Mouse (Mus musculus): Measurements from ENCODE around the gene Mast3.

The Mast3 gene

DNA sequence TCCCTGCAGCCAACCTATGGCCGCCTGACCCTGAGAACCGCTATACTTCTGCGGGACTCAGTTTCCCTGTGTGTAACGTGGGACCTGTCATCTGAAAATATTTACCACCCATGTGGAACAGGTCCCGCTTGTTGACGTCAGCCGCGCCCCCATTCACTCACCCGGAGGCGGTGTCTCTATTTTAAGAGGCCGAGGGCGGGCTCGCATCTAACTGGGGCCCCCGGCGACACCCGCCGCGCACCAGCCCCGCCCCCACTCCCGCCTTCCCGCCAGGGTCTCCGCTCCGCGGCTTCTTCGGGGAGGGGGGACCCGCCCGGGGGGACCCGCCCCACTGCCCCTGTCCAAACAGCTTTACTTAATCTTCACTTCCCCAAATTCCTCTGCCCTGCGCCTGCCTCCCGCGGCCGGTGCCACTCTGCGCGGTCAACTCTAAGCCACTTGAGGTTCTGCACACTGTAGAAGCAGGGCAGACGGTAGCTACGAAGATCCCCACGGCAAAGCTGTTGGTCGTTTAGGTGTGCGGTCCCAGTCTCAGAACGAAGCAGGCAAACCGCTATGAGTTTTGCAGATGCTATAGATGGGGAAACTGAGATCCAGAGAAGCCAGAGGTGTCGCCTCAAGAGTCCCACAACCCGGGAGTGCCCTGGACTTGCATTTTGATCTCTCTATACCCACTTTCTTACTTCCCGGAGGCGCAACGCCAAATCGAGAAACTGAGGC is 933 bp downstream of the Mast3 start:
- DNase-seq (ENCODE audit: low read depth) = peak; percentile 51

DNA sequence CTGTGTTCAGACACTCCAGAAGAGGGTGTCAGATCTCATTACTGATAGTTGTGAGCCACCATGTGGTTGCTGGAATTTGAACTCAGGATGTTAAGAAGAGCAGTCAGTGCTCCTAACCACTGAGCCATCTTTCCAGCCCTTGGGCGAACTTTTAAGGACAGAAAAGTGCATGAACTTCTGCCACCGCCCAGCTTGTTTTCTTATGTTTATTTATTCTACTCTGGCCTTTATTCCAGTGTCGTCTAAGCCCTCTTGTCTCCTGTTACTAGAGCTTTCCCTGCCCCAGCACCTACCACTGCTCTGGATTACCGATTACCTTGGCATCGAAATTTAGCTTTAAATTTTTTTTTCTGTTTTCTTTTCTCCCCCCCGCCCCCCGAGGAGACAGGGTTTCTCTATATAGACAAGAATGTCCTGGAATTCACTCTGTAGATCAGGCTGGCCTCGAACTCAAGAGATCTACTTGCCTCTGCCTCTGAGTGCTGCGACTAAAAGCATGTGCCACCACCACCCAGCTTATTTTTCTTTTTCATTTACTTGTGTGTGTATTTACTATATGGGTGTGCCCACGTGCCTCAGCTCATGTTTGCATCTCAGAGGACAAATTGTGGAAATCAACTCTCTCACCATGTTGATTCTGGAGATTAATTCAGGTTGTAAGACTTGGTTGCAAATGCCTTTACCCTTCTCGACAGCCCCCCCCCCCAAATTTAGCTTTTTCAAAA is 1.9 kb downstream of the Mast3 start:
- DNase-seq (ENCODE audit: low read depth) = no peak

DNA sequence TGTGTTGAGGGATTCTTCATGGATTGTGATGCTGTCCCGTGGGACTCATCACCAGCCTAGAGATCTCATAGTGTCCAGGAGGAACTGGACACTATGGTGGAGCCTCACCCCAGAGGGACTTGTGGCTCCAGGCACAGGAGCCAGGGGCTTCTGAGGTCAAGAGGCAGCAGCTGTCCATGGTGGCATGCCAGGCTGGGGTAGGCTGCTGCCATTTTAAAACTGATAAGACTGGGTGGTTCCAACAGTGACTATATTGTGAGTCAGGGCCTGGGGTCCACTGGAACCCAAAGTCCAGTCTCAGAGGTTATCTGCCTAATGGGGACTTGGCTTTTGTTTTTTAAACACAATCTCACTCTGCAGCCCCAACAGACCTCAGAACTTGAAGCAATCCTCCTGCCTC is 3.0 kb downstream of the Mast3 start:
- DNase-seq (ENCODE audit: low read depth) = no peak

DNA sequence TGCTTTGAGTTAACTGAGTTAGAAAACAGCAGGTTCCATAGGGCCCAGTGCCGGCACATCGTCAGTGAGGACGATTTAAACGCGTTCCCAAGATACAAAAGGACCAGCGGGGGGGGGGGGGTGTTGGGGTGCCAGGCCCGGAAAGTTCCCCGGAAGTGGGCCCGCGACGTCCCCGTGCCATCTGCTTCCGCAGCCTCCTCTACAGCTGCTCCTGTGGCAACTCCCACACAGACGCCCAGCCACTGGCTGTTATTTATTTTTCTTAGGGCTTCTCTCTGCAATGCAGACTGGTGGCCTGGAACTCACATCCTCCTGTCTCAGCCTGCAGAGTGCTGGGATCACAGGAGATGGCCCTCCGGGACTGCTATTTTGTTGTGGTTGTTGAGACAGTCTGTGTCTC is 3.7 kb downstream of the Mast3 start:
- peak; percentile 75 for DNase-seq (ENCODE audit: low read depth)

DNA sequence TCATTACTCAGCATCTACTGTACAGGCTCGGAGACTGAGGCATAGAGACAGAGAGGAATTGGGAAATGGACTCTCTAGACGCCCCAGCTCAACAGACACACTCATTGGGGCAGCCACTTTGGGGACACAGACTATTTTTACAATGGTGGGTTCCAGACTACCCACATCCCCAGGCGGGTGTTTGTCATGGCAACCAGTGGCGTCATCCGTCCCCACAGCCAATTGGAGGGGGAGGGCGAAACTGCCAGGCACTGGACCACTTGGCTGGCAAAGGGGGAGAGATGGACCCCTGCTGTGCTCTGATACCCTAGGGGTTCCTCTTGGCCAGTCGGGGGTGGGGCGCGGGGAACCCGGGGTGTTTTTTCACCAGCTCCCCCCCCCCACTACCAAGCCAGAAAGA is 4.2 kb downstream of the Mast3 start:
- DNase-seq (ENCODE audit: low read depth) = no peak

DNA sequence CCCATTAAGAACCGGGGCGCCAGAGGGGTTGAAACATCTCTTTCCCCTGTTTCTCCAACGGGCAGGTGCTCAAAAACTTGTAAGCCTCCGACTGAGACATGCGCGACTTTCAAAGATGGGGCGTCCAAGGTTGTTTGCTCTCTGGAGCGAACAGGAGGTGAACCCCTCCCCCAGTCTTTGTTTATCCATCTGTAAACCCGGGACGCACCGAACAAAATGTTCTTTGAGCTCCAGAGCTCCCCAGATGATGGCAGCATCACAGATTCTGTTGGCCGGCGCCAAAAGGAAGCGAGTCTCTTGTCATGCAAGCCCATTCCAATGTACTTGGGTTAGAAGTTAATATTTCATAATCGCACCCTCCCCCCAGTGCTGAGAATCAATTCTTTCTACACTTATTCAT is 6.6 kb downstream of the Mast3 start:
- DNase-seq (ENCODE audit: low read depth) = no peak

DNA sequence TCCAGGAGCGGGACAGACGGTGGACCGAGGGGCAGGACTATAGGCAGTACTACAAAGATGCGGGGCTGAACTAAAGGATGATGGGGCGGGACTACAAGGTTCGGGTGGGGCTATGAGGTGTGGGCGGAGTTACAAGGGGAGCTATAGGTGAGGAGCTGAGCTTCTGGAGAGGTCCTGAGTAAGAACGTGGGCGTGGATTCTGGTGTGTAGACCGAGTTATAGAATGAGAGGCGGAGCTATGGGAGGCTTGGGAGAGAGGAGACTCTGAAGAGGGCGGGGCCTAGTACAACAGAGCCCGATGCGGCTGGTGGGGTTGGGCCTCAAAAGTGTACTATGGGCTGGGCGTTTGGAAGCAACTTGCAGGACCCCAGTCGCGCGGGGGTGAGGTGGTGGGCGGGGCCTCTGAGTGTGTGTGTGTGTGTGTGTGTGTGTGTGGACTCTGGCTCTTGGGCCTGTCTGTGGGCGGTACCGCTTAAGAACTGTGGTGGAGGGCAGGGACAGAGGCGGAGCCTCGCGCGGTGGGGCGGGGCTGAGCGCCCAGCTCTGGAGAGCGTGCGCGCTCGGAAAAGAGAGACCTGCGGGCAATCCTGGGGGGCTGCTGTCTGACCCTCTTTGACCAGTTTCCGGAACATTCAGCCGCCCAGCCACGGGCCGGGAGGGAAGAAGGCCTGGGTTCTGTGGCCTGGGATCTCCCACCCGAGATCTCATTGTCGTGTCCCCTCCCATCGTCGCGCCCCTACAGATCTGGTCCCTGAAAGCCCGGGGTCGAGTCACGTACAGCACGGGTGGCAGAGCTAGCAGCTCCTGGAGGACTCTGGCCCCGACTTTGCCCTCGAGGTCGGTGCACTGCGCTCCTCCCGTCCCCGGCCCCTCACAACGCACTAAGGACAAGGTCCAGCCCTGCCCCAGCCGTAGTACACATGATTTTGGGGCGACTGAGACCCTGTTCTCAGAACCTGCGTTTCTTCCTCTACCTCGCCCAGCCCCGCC is 7.5 kb downstream of the Mast3 start:
- DNase-seq (ENCODE audit: low read depth) = peak; percentile 89

DNA sequence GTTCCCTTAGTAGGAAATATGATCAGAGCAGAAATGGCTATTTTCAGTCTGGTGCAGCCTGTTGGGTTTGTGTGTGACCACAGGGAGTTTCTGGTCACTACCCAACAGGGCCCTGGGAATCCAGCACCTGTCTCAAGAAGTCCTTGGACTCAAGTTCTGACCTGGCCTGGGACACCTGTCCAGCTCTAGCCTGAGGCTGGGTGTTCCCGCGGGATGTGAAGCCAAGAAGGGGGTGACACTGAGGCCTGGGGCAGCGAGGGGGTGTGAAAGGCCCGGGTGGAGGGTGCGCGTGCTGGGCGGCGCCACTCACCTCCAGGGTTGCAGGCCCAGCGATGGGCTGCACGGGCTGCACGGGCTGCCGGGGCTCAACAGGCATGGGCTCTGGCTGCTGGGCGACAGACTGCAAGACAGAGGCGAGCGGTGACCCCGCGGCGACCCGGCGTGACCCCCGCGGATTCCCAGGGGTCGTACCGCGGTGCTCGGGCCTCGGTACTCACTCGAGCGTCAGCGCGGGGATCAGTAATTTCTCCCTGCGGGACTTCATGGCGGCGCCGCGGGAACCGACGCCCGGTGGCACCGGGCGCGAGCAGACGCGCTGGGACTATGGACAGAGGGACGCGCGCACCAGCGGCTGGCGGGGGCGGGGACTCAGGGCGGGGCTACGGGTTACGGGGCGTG is 8.3 kb downstream of the Mast3 start:
- DNase-seq (ENCODE audit: low read depth) = peak; percentile 24

DNA sequence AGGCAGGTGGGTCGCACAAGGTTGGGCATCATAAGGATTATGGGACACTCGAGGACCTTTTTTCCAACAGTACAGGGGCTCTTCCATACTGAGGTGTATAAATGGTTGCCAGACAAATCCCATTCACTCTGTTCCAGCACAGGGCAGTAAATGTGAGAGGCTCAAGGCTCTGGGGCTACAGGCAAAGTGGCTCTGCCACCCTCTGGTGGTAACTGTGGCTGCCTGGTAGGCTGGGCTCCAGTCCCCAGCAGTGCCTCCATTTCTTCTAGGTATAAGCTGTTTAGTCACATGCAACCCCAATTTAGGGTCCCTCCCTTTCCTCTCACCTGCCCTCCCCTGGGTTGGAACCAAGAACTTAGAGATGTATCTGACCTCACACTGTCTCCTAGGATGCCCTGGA is 9.5 kb downstream of the Mast3 start:
- no peak for DNase-seq (ENCODE audit: low read depth)

DNA sequence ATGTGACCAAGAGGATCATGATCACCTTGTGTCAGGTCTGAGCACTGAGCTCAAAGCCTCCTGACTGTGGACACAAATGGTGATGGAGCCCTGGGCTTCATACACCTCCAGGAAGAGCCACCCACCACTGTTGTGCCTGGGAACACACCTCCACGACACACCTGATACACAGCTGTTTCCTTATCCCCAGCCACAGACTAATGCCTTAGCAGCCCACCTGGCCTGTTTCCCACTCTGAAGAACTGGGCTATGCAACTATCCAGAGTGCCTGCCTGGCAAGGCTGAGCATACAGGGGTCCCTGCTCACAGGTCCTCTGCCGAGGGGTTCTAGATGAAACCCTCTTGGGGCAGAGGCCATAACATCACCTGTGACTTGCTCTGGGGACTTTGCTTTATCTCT is 10.6 kb downstream of the Mast3 start:
- DNase-seq (ENCODE audit: low read depth) = no peak

DNA sequence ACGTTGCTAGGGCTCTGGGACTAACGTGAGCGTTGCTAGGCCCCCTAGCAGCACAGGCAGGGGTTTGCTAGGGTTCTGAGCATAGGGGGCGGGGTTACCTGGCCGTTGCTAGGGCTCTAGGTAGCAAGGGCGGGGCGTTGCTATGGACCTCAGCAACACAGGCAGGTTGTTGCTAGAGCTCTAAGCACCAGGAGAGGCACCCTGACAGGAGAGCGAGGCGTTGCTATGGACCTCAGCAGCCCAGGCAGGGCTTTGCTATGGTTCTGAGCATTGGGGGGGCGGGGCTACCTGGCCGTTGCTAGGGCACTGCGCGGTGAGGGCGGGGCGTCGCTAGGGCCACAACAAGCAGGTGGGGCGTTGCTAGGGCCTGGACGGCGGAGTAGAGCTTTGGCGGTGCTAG is 12.2 kb downstream of the Mast3 start:
- DNase-seq (ENCODE audit: low read depth) = peak; percentile 95

DNA sequence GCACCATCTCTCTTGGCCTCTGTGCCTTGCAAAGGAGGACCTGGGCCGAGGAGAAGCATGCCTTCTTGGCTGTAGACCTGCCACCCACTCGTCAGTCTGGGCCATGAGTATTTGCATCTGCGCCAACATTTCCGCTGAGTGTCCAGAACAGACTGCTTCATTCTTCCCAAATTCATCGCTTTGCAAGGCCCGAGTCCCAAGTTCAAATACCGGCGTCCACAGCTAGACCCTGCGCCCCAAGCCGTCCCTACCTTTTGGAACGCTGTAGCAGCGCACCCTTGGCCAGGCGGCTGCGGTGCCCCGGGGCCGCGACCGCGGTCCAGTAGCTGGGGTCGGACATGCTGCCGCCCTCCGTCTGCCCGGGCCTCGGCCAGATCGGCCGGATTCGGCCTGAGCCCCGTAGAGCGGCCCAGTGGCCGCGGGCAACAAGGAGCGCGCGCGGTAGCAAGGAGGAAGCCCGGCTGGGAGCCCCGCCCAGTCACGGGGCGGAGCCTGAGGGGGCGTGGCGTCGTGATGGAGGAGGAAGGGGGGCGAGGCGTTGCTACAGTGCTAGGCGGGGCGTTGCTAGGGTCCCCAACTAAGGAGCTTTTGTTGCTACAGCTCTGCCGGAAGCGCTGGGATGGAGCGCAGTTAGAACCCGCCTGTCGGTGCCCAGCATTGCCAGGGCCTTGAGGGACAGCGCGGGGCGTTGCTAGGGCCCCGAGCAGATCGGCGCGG is 12.7 kb downstream of the Mast3 start:
- peak; percentile 99 for DNase-seq (ENCODE audit: low read depth)

DNA sequence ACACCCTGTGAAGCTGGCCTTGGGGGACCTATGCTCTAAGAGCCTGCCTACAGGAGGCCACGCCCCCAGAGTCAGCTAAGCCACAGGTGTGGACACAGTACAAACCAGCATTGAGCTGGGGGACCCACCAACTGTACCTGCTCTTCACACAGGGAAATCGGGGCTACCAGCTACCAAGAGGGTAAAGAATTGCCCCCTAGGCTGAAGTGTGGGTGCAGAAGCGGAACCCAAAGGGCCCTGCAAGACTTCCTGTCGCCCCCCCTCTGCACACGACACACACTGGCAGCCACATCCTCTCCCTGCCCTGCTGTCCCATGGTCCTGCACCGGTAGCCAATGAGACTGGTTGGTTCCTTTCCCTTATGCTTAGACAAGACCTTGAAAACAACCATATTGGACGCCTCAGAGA is 13.6 kb downstream of the Mast3 start:
- peak; percentile 83 for DNase-seq (ENCODE audit: low read depth)

DNA sequence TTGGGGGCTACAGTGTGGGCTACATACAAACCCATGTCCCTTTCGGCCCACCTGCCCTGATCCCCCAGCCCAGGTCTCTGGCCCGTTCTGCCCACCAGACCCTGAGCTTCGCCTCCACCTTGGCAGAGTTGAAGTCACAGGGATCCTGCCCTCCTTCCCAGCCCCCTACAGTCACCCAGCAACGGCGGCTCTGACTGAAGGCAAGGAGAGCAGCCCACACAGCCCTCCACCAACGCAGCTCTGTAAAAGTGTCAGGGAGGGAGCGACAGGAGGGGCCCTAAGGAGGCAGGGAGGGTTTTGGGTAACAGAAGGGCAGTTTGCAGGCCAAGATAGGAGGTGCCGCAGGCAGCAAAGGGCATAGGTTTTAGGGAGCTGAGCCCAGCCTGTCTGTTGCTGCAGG is 14.0 kb downstream of the Mast3 start:
- no peak for DNase-seq (ENCODE audit: low read depth)

DNA sequence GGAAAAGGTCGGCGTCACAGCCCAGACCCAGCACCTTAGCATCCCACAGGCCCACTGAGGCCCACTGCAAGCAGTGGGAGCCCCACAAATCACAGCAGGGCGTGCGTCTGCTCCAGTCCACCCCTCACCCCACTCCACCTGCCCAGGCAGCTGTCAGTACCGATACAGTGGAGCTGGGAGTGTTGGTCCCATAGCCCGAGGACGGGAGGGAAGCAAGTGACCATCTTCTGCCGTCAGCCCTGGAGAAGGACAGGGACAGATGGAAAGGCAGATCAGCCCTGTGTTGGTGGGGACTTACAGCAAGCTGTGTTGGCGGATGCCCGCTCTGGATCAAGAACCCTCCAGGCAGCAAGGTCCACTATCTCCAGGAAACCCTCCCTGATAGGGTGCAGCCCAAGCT is 15.8 kb downstream of the Mast3 start:
- DNase-seq (ENCODE audit: low read depth) = no peak

DNA sequence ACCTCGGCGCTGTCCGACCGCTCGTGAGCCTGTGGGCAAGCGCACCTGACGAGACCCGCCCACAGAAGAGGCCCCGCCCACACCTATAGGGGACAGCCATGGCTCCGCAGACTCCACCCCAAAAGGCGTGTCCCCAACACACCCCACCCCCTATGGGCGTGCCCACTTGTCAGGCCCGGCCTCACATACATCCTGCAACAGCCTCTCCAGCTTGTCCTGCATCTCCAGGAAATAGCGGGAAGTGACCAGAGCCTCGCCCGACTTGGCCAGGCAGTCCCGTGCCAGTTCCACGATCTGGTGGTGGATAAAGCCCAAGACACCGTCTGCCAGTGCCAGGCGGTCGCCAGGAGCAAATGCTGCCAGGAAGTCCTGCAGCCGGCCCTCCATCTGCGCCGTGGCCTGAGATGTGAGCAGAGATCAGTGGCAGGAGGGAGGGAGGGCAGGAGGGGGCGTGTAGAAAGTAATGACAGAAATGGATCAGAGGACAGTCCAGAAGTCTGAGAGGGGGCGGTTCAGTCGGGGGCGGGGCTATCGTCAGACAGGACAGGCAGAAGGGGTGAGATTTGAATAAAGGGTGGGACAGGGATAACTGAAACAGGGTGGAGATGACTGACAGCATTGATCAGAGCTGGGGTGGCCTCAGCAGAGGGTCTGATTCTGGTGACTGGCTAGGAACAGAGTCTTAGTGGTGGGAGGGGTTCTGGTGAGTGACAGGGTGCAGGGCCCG is 16.8 kb downstream of the Mast3 start:
- no peak for DNase-seq (ENCODE audit: low read depth)

DNA sequence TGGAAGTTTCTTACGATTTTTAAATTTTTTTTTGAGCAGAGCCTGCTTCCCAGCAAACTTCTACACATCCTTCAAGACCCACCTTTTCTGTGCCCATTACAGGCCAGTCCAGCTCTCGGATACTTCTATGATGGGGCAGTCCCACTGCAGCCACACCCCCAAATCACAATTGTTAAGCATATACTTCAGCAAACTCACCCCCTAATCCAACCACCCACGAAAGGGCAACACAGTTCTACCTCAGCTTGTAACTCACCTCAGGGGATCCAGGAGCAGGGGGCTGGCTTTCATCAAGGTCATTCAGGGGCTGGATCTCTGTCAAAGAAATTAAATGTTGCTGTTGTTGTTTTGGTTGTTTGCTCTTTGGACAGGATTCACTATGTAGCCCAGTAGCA is 17.8 kb downstream of the Mast3 start:
- no peak for DNase-seq (ENCODE audit: low read depth)

DNA sequence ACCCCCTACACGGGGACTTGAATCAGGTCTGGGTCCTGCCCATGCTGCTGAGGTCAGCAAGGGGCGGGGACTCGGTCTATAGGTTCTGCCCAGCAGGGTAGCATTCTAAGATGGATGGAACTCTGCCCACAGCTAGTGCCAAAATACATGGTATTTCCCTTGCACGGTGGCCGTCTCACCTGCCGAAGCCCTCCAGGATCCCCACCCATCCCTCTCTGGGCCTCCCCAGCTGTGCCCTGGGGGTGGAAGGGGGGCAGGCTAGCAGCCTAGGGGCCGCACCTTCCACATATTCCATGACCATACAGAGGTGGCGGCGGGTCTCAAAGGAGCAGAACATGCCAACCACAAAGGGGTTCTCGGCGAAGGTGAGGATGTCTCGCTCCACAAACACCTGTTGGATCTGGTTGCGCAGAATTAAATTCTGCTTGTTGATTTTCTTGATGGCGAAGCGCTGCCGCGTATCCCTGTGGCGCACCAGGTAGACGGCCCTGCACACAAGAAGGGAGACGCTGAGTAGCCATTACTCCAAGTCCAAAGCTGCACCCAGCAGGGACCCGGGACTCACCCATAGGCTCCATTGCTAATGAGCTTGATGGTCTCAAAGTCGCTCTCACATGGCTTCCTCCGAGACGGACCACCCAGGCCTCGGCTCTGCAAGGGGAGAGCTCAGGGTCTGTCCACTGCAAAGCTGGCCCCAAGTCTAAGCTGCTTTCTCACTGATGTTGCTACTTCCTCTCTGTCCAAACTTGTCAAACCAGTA is 18.4 kb downstream of the Mast3 start:
- no peak for DNase-seq (ENCODE audit: low read depth)

DNA sequence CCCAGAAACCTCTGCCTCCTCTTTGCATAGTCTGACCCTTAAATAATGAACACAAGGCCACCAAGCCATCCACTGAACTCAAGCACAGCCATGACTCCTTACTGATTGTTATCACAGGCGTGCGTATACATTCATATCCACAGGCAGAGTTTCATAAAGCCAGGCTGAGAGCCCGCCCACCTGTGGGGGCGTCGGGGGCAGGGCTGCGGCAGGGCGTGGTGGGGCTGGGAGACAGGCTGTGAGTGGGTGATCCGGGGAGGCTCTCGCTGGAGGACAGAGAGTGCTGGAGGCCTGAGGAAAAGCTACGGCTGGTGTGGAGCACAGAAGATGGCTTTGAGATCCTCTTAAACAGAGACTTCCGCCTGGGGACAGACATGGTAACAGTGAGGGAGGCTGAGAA is 24.8 kb downstream of the Mast3 start:
- DNase-seq (ENCODE audit: low read depth) = no peak
